Mouse (Mus musculus): ENCODE measurements around the gene Slc4a5.

GRCm38 (mm10) chr6:83203320-83203719 is 16.3 kb upstream of the Slc4a5 start:
- TF ChIP-seq CTCF (IDR thresholded peaks at IDR 0.05 in 2 of 3, conservative IDR thresholded peaks at IDR 0.05 in 1 of 3; ENCODE audit: control insufficient read depth in 1 of 3, insufficient read depth in 1 of 3, low read depth in 2 of 3, low read length in 3 of 3, poor library complexity in 1 of 3, severe bottlenecking in 1 of 3) (no peak), KAT2A (conservative IDR thresholded peaks at IDR 0.05; ENCODE audit: low read depth, low read length) (no peak), POLR2AphosphoS2 (IDR thresholded peaks at IDR 0.05; ENCODE audit: low read length) (no peak), USF2 (IDR thresholded peaks at IDR 0.05; ENCODE audit: borderline replicate concordance in 1 of 2, insufficient read depth in 1 of 2, low read depth in 1 of 2, low read length in 2 of 2) (no peak), MXI1 (IDR thresholded peaks at IDR 0.05; ENCODE audit: low read depth, low read length) (no peak), JUND (IDR thresholded peaks at IDR 0.05; ENCODE audit: low read depth, low read length) (no peak), TAL1 (IDR thresholded peaks at IDR 0.05; ENCODE audit: low read length) (no peak), E2F4 (IDR thresholded peaks at IDR 0.05; ENCODE audit: borderline replicate concordance, low read depth, low read length) (no peak), CHD1 (IDR thresholded peaks at IDR 0.05; ENCODE audit: low read depth, low read length) (no peak), EP300 (IDR thresholded peaks at IDR 0.05; ENCODE audit: low read depth in 1 of 2, low read length in 2 of 2) (no peak), POLR2A (IDR thresholded peaks at IDR 0.05; ENCODE audit: control insufficient read depth in 1 of 2, insufficient read depth in 1 of 2, low read depth in 1 of 2, low read length in 2 of 2, poor library complexity in 1 of 2) (no peak), HCFC1 (IDR thresholded peaks at IDR 0.05; ENCODE audit: low read depth, low read length) (no peak), RAD21 (IDR thresholded peaks at IDR 0.05; ENCODE audit: low read depth, low read length) (no peak)
